Mouse (Mus musculus) frontal cortex, adult 2 months (tissue): ENCODE data around the gene Gstz1. TPM values are rescaled to one million over a fixed set of nuclear protein-coding genes. Genes with fewer than 3 reads are reported as not detected.
"Not testable (repeated sequence)": the region's sequence is repeated elsewhere in the genome, so short reads cannot be mapped to it uniquely, and the experiment has no call there.

ENCODE experiments used
- DNase-seq, 2 experiments: peaks; one replicate each; pipeline ENCODE4 v3.0.0; 2022; ENCODE audit warnings: low spot score in 1 of 2; ENCODE audit errors: extremely low spot score in 1 of 2
- polyA plus RNA-seq: library from polyadenylated mRNA; depleted of rRNA; stranded (reverse); fragments of >200 nt; gene quantifications from 2 replicates; pipeline ENCODE4 v1.2.3, GENCODE M21; 2012; rRNA removed

The Gstz1 gene
- 80.2 and 90.2 TPM in 2 replicates for polyA plus RNA-seq

DNA sequence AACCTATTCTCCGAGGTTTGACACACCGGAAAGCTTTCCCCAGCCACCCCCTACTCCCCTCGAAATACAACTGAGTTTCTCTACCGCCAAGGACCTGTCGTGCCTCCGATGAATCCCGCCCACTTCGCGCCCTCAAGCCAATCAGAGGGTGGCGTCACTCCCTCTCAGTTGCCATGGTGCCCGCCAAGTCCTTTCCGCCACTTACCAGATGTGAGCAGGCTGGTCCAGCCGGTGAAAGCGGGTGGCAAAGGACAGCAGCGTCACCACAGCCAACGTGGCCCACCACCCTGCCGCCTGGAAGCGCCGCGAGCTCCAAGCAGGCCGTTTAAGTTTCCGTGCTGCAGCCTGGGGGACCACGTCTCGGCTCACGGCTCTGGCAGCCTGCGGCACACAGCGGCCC lies at the start of gene Gstz1:
Gene Gstz1, plus strand, starts transcription at position 200 of the 400 bp plus-strand sequence.
- peak; percentile 83 to 88 for DNase-seq

DNA sequence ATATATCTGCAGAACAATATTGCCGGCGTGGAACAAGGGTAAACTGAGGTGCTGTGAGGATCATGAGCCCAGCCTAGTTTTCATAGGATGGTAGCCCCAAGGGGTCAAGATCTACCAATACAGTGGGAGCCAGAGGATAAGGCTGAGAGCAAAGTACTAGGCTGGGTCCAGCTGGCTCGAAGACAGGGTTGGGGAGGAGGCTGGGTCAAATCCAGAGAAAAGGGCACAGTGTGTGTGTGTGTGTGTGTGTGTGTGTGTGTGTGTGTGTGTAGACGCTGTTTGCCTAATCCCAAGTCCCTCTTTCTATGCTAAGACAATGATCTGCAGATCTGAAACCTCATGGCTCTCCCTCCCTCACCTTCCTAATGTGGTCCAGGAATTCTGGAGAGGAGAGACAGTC lies 46.6 kb upstream of the Gstz1 start:
- DNase-seq, result no peak

DNA sequence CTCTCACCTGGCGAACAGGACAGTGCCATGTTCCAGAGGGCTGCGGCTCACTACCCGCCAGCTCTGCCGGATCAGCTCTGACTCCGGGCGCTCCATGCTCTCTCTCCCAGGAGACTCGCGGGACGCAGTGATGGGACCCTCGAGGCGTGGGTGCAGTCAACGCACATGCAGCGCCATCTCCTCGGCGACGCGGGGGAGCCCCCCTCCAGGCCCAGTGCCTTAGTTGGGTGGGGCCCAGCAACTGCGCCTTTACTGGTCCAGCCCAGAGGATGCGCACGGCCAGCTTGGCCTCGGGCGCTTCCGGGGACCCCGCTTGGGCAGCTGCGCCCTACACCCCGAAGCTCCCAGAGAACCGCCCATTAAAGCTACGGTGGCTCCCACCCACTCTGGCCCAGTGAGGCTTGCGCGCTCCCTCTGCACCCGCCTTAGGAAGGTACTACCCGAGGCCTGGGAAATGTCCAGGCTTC lies 44.8 kb upstream of the Gstz1 start, which contains the start of gene Ngb:
Gene Ngb, minus strand, starts transcription at position 375 of the 467 bp plus-strand sequence.
- DNase-seq, result no peak

DNA sequence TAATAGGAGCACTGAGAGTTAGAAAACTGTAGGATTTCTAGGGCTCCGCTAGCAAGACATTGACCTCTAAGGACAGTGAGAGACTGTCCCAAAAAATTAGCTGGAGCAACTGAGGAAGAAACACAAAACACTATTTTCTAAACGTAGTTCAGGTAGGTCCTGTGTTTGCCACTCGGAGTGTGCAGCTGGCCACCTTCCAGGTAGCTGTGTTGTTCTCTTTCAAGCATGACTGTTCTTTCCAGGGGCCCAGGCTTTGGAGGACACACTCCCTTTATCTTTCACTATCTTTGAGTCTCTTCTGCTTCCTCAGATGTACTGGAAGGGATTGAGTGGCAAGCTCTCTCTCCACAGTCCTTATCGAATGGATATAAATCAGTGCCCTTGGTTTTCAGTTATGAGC lies 43.5 kb upstream of the Gstz1 start:
- DNase-seq, result no peak

DNA sequence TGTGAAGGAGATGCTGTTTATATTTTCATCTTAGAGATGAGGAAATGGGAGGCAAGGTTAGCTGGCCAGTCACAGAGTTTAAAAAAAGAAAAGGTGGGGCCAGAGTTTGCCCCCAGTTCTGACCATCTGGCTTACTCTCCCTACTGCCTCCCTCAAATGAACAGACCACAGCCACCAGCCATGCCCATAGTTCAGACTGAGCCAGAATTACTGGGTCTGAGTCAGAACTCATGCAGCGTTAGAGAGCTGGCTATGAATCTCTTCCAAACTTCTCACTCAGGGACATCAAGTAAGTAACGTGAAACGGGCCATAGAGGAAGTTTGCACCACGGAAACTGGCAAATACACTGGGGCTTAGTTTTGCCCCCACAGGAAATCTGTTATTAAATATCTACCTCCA lies 42.2 kb upstream of the Gstz1 start:
- DNase-seq, result no peak

DNA sequence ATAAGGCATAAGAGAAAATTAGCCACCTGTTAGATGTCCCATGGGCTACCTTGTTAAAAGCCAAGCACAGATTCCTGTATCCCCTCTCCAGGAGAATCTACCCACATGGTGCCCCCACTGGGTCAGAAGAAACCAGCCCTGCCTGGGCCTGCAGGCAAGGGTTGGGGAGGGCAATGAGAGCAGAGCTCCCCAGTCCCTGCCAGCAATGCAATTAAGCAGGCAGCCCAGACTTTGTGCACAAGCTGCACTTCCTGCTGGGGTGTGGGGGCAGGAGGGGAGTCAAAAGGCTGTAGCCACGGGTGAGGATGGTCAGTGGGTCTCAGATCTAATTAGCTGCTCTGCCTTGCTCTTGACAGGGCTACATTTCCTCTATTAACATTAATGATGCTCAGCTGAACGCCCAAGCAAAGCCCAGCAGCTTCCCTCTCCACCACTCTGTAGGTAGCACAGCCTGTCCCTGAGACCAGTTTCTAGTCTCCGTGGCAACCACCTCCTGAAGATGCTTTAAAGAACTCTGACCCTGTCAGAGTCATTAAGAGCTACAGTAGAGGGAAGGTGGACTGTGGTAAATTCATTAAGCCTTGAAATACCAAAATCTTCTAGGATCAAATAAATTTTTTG lies 39.5 kb upstream of the Gstz1 start:
- no peak for DNase-seq

DNA sequence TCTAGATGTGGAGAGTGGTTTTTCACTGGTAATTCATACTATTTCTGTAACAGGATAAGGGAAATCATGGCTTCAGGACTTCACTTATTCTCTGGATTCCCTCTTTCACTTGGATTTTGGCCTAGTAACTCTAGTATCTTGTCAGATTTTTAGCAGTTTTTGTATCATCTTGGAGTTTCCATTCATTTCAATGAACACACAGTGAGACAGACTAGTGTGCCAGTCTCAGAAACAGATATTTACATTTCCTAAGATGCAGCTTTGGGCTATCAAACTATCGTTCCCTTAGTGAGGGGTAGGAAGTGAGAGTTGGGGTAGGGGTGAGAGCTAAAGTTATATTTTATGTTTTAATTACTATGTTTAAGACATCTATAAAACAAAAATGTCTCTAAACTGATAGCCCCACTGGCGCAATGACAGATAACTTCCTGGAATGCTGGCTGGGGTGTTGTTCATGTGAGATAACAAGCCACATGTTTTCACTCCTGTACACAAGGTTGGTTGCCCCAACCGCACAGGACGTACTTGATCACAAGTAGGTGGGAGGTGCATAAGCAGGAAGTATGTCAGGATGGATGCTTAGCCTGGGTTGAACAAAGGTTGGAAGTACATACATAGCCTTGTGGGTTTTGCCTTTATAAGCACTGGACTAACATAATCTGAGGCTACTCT lies 24.9 kb upstream of the Gstz1 start:
- no peak for DNase-seq

DNA sequence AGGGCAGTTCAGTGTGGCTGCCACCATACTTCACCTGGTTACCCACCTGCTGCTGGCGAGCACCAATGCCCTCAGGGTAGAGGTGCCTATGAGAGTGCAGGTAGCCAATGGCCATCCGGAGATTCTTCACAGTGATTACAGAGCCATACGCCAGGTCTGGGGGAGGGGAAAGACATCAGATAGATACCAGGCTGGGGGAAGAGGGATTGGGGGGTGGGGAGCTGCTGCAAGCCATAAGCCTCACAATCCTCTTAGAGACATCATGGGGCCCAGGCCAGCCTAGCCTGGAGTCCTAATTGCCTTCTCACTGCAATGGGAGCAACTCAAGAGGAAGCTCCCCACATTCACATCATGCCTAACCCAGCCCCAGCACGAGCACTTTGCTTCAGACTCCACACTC lies 19.7 kb upstream of the Gstz1 start:
- no peak for DNase-seq

DNA sequence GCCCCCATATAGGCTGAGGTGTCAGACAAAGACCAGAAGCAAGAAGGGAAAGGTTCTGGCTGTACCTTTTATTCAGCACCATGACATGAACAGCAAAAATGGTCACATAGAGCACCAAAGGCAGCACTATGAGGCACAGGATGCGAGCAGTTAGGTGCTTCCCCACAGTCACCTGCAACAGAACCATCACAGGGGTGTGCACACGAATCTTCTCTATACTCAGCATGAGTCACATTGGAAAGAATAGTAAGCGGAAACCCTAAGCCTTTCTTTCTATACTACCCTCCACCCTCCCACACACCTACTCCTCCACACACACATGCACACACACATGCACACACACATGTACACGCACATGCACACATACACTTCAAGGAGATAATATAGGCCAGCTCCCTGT lies 16.7 kb upstream of the Gstz1 start:
- no peak for DNase-seq

DNA sequence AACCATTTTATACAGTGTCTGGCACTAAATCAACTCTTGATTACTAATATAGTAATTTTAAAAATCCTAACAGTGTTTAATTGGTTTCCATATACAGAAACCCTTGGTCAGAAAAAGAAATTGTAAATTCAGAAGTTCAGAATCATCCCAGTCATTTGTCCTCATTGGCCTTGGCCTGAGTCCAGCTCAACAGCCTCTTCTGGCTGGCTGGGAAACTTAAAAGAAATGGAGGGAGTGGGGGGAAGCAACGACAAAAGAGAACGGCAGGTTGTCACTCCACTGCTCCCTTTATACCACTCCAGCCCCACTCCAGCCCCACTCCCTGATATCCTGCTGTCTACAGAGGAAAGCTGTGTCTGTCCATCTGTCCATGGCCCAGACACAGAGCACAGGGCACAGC lies 15.8 kb upstream of the Gstz1 start:
- no peak for DNase-seq

DNA sequence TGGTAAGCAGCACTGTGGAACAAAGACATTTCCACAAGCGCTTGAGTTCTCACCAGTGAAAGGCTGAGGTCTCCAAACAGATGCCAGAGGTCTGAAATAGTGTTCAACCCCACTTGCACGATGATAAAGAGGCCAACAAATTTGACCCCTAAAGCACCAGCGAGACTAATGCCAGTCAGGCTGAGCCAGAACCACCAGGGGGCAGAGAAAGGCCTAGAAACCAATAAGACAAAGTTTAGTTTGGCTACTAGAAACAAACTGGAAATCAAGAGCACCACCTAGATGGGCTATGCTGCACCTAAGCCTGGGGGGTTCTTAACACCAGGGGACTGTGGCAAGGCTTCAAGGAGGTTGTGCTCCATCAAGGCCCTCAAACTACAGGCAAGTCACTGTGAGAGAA lies 15.3 kb upstream of the Gstz1 start:
- no peak for DNase-seq

DNA sequence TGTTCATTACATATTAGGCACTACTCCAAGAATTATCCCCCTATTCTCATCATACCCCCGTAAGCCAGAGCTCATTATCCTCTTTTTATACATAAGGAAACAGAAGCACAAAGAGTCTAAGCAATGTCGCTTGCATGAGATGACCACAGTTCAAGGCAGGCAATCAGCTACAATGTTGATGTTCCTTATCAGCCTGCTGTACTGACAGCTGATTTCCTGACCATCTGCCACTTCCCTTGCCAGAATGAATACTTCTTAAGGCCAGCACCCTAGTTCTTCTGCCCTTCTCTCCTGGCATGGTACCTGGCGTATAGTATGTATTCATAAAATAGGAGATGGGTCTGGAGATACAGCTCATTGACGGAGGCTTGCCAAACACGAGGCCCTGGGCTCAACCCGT lies 14.8 kb upstream of the Gstz1 start:
- no peak for DNase-seq

DNA sequence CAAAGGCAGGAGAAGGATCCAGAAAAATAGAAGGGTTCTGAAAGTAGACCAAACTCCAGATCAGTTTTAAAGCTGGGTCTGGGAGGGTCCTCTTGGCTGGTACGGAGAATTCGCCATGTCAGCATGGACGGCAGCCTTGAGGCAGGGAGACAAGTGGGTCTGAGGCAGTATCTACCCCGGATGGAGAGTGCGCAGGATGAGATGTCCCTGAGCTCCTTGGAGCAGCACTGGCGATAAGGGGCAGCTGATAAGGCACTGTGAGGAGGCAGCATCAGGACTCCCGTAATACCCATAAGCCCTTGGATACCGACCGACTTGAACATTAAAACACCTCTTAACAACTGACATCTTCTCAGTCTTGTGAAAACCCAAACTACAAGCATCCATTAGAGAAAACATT lies 14.2 kb upstream of the Gstz1 start:
- DNase-seq, result no peak

DNA sequence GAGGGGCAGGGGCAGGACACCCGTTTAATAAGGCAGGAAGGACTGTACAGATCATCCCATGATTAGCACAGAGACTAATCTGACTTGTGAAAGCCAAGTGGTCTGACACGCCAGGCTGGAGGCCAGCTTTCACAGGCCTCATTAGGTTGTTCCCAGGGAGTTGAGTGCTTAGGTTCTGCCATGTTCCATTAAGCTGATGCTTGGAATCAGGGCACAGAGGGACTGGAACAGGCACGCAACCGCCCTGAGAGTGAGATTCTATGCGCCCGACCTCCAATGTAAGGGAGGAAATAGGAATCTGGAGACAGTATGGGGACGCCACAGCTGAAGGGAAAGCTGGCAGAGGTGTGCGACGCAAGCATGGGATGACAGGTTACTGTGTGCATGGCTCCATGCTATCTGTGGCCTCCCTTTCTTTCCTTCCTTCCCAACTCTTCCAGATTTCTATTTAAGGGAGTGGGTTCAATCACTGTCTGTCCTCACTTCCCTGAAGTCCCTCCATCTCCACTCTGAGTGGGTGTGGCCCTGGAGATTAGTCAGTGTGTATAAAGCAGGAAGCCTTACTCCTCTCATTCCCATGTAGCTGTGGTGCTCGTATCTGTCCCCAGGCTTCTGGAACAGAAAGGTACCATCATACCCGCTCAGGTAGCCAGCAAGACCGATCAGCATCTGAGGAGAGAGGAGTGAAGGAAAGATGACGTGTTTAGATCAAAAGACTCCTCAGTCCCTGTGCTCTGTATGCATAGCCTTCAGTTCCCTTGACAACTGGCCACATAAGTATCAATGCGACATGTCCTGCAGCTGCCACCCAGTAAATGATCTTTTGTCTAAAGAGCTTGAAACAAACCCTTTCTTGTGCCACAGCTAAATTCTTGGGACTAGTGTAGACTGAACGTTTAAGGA lies 9.3 kb upstream of the Gstz1 start:
- DNase-seq, result no peak

DNA sequence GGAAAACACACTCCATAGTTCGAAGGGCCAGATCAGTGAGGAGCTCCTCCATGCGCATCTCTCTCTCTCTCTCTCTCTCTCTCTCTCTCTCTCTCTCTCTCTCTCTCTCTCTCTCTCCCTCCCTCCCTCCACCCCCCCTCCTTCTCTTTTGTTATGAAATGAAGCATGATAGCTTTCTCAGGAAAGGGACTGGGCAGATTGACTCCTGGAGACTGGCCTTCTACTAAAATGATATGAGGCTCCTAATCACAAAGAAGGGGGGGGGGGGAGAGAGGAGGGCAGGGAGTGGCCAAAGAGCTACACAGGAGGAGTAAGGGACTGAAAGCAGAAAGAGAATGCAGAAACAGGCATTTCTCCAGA lies 8.6 kb upstream of the Gstz1 start:
- DNase-seq, result no peak

DNA sequence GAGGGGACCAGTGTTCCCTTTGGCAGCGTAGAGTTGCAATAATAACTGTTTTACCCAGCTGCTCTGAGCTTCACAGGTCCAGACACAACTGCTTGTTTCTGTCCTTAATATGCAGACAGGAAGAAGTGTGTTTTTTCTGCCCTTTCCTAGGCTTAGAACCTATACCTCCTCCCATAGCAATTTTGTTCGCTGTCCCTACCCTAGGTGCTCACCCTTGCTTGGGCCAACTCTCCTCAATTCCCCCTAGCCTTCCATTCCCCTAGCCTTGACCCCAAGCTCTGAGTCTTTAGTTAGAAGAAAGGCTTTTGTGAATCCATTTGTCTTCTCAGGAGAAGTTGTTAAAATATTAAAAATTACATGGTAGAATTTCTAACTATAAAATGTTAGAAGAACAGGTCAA lies 8.2 kb upstream of the Gstz1 start:
- DNase-seq, result no peak

DNA sequence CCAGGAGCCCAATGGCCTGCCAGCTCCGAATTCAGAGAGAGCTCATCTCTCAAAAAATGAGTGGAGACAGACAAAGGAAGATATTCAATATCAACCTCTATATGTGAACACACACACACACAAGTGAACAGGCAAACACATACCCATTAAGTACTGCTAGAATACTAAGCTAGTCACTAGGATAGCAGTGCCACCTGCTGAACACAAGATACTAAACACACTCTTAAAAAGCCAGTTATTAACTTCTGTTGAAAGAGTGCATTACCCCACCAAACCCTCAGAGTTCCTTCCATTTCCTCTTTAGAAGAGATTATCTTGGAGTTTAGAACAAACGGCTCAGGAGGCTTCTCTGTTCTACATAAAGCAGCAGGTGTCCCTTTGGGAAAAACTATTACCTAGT lies 4.8 kb upstream of the Gstz1 start:
- no peak for DNase-seq

DNA sequence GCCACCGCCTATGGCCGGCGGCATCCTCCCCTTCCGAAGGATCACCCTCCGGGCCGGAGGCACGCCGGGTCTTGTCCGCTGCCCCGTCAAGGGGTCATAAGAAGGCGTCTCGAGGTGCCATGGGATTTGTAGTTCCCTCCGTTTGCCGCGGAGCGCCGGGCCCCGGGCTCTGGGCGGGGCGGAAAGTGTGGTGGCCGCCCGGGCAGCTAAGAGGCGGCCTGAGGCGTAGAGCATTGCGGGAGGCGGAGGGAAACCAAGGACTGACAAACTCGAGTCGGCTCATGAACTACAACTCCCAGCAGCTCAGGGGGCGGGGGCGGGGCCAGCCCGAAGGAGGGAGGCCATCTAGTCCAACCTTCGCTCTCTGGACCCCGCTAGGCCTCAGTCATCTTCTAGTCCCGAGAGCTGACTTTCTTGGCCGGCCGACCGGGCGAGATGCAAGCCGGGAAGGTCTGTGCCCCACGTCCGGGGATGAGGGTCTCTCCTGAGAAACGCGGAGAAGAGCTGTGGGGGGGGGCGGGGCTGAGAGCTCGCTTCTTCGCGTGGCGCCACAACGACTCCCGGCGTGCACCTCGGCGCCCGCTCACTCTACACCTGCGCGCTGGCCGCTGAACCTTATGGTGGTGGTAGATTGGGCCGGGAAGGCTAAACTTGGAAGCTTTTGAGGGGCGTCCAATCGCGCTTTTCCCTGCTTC lies 577 bp downstream of the Gstz1 start, which contains the start of gene Pomt2:
Gene Pomt2, minus strand, starts transcription at position 574 of the 695 bp plus-strand sequence.
- DNase-seq, result peak; percentile 93 to 94

DNA sequence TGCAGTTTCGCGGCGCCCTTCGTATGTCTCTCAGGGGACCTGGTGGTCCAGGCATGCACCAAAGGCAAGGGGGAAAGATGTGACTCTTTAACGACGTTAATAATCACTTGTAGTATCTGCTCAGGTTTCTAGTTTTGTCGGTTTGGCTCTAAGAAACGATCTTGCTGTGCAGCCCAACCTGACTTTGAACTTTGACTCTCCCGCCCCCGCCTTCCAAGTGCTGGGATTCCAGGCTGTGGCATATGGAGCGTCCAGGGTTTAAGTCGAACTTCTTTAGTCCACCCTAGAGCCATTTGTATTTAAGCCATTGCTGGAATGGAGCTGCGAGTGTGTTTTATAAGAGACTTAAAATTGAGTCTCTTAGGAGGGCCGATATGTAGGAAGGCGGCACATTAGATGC lies 1.2 kb downstream of the Gstz1 start:
- DNase-seq, result no peak

DNA sequence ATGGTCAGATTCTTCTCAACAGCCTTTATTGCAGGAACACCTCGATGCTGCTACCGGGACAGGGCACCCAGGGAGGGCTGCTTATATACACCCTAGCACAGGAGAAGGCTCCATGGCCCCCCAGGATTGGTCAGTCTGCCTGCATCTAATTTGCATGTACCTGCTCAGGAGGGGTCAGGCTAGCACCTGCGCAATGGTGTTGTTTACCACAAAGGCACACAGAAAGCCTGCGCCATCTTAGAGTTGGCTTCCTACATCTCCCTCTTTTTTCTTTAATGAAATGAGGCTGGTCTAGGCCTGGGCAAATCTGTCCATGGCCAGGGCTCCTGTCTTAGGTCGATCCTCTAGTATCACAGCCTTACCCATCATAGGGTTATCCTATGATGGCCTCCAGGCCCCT lies 2.5 kb downstream of the Gstz1 start:
- DNase-seq, result no peak

DNA sequence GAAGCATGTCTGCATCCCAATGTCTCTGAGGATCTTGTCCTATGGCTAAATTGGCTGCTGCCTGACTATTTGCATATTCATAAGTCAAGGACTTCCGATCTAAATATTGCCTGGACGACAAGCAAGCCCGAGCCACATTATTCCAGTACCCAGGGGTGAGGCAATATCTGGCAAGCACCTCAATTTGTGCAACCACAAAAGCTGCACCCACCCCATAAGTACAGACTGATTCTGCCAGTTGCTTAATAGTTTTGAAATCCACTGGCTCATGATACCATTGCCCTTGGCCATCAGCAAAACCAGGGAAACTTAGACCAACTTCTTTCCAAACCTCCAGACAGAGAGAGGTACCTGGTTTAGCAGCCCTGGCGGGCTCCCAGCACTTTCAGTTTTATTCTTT lies 7.5 kb downstream of the Gstz1 start:
- DNase-seq, result not testable (repeated sequence)
